Mouse (Mus musculus) cortical plate, adult 2 months (tissue): ENCODE measurements around the gene Tmem199. TPM values are rescaled to one million over a fixed set of nuclear protein-coding genes. Genes with fewer than 3 reads are reported as not detected.

Experiments used
- H3K27ac ChIP-seq: fragments of 200-500 bp; 2 replicates; pipeline ENCODE4 v1.5.1; 2012; ENCODE audit warnings: low read length, control low read depth, inconsistent platforms; ENCODE audit not compliant: insufficient read depth
- H3K4me1 ChIP-seq: fragments of 200-500 bp; 2 replicates; pipeline ENCODE4 v1.6.1; 2011; ENCODE audit warnings: low read length; ENCODE audit not compliant: control insufficient read depth, insufficient read depth
- H3K4me3 ChIP-seq: fragments of 200-500 bp; 2 replicates; pipeline ENCODE4 v1.5.1; 2011; ENCODE audit warnings: mild to moderate bottlenecking, low read length, control low read depth; ENCODE audit not compliant: insufficient read depth
- CTCF ChIP-seq: fragments of 200-500 bp; IDR thresholded peaks from 2 replicates; pipeline ENCODE4 v1.5.1; 2011; ENCODE audit warnings: mild to moderate bottlenecking, control low read depth, low read length; ENCODE audit not compliant: insufficient read depth; ENCODE audit errors: extremely low read depth
- POLR2A ChIP-seq: fragments of 200-500 bp; IDR thresholded peaks from 2 replicates; pipeline ENCODE4 v1.6.1; 2011; ENCODE audit warnings: mild to moderate bottlenecking, low read length, control low read depth; ENCODE audit not compliant: insufficient read depth; ENCODE audit errors: extremely low read depth
- polyA plus RNA-seq: library from polyadenylated mRNA; depleted of rRNA; stranded (reverse); fragments of >200 nt; gene quantifications from 2 replicates; pipeline ENCODE4 v1.2.3, GENCODE M21; 2012; rRNA removed

Tmem199 gene
- polyA plus RNA-seq, 1 experiment = 57.8 TPM

GRCm38 (mm10) chr11:78465116-78465515 is 46.9 kb downstream of the Tmem199 start:
- peaks cover 2% of the 10 kb centered on the region for H3K4me1 ChIP-seq
- peak overlapping the region; percentile 56 for H3K4me3 ChIP-seq
- no peak overlapping the region for H3K27ac ChIP-seq
- TF ChIP-seq POLR2A (no peak), CTCF (no peak)

GRCm38 (mm10) chr11:78463286-78464036 is 48.5 kb downstream of the Tmem199 start:
- peaks cover 2% of the 10 kb centered on the region for H3K4me1 ChIP-seq
- H3K4me3 ChIP-seq = no peak overlapping the region
- TF ChIP-seq POLR2A (no peak), CTCF (no peak)
- H3K27ac ChIP-seq = no peak overlapping the region

- Histone ChIP-seq H3K4me1 (peaks cover 2% of the 10 kb centered on the region), H3K4me3 (no peak overlapping the region), H3K27ac (no peak overlapping the region)
- TF ChIP-seq POLR2A (no peak), CTCF (no peak)
These were observed 49.3 kb downstream of the Tmem199 start for GRCm38 (mm10) chr11:78462669-78463068.

GRCm38 (mm10) chr11:78461894-78462293 is 50.1 kb downstream of the Tmem199 start:
- no peak overlapping the region for H3K4me3 ChIP-seq
- peaks cover 2% of the 10 kb centered on the region for H3K4me1 ChIP-seq
- TF ChIP-seq POLR2A = no peak
- no peak for TF ChIP-seq CTCF
- no peak overlapping the region for H3K27ac ChIP-seq

- H3K27ac ChIP-seq = no peak overlapping the region
- no peak overlapping the region for H3K4me3 ChIP-seq
- H3K4me1 ChIP-seq = no peaks in the 10 kb centered on the region
- TF ChIP-seq CTCF = no peak
These were observed 53.2 kb downstream of the Tmem199 start for GRCm38 (mm10) chr11:78458740-78459139.

Other genes with a start within 250 kb of the Tmem199 start
- gene BC030499, start 221.3 kb downstream of the Tmem199 start, polyA plus RNA-seq = 31.8 and 39.1 TPM in 2 replicates
- gene Spag5, start 210.6 kb downstream of the Tmem199 start, polyA plus RNA-seq = 29.6 and 35.1 TPM in 2 replicates
- gene Aldoc, start 189.2 kb downstream of the Tmem199 start, polyA plus RNA-seq = 1,609 and 1,659 TPM in 2 replicates
- 69.3 and 77.3 TPM in 2 replicates for gene Pigs, start 183.8 kb downstream of the Tmem199 start, polyA plus RNA-seq
- gene Unc119, start 168.7 kb downstream of the Tmem199 start, polyA plus RNA-seq = 65.3 and 68.4 TPM in 2 replicates
- 0.02 TPM in 2 replicates for gene Foxn1, start 125.6 kb downstream of the Tmem199 start, polyA plus RNA-seq
- gene Slc13a2, start 90.0 kb downstream of the Tmem199 start, polyA plus RNA-seq = 0.04 TPM in 1 of 2 replicates, not detected in the other
- gene Slc46a1, start 46.5 kb downstream of the Tmem199 start, polyA plus RNA-seq = 13.6 and 14.7 TPM in 2 replicates
- 26.2 and 27.0 TPM in 2 replicates for gene Sarm1, start 14.4 kb downstream of the Tmem199 start, polyA plus RNA-seq
- gene Vtn, start 13.1 kb downstream of the Tmem199 start, polyA plus RNA-seq = 159 and 182 TPM in 2 replicates
- 3.3 and 4.3 TPM in 2 replicates for gene Sebox, start 8.7 kb downstream of the Tmem199 start, polyA plus RNA-seq
- gene Poldip2, start within 50 bp of the Tmem199 start, polyA plus RNA-seq = 113 and 127 TPM in 2 replicates
- gene Tnfaip1, start 24.2 kb upstream of the Tmem199 start, polyA plus RNA-seq = 38.2 and 38.9 TPM in 2 replicates
- 100 and 101 TPM in 2 replicates for gene Ift20, start 24.2 kb upstream of the Tmem199 start, polyA plus RNA-seq
- gene Tmem97, start 38.6 kb upstream of the Tmem199 start, polyA plus RNA-seq = 17.8 and 20.8 TPM in 2 replicates
- 70.3 and 71.3 TPM in 2 replicates for gene Nlk, start 185.2 kb upstream of the Tmem199 start, polyA plus RNA-seq
- gene Ccnq, start 239.6 kb upstream of the Tmem199 start, polyA plus RNA-seq = 27.6 and 31.7 TPM in 2 replicates